Mouse (Mus musculus) bone marrow macrophage, adult 2 months (primary cell): ENCODE measurements around the gene Rd3l.

ENCODE experiments used
- CTCF ChIP-seq: IDR thresholded peaks from 2 replicates; pipeline ENCODE4 v1.5.1; 2012; ENCODE audit warnings: low read depth, mild to moderate bottlenecking, low read length, moderate library complexity
- POLR2A ChIP-seq: IDR thresholded peaks from 2 replicates; pipeline ENCODE4 v1.6.1; 2012; ENCODE audit warnings: mild to moderate bottlenecking, low read depth, low read length, borderline replicate concordance

- TF ChIP-seq CTCF (no peak), POLR2A (no peak)
Measured at GRCm38 (mm10) chr12:111999735-112000134, 18.6 kb upstream of the Rd3l start.
